Mouse (Mus musculus): ENCODE measurements around the gene Sp7.
A peak's percentile ranks its signal among the peaks of the same experiment; 100 is the strongest.

Gene Sp7

GRCm38 (mm10) chr15:102341580-102341979 is 25.4 kb downstream of the Sp7 start:
- DNase-seq: peak; percentile 77 to 79

- no peak for DNase-seq
These were observed 27.4 kb downstream of the Sp7 start for GRCm38 (mm10) chr15:102339612-102340011.

DNA sequence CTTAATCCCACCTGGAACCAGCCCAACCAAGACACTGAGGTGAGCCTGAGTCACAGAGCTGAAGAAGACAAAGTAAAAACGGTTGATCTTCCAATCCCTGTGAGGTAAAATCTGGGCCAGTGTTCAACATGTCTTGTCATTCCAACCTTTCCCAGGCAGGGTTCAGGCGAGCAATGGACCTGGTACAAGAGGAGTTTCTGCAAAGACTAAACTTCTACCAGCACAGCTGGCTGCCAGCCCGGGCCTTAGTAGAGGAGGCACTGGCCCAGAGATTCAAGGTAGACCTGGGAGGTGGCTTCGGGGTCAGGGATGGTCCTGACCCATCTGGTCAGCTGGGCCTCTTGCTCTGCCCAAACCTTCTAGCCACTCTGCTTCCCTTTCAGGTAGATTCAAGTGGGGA is 30.0 kb downstream of the Sp7 start:
- no peak for DNase-seq

GRCm38 (mm10) chr15:102335925-102336324 is 31.1 kb downstream of the Sp7 start:
- peak in 1 of 2 experiments; percentile 49 for DNase-seq

DNA sequence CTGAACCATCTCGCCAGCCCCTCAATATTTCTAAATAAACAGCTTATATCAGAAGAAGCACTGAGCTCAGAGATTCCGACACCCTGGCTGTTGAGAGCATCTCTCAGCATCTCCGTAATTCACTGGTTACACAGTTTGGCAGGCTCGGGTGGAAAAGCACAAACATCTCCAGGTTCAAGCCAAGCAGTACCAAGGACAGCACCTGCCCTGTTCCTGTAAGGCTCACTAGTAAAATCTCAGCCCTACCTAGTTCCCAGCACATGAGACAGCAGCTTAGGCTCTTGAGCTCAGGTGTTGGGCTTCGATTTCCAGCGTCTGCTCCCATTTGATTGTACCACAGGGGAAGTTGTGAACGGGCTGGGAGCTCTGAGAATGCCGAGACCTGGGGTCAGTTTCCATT is 31.7 kb downstream of the Sp7 start:
- no peak for DNase-seq

GRCm38 (mm10) chr15:102331610-102332015 is 35.4 kb downstream of the Sp7 start, which contains the start of gene Myg1:
Gene Myg1 (plus strand): TSS chr15:102331709.
- DNase-seq: peak; percentile 87 to 91

DNA sequence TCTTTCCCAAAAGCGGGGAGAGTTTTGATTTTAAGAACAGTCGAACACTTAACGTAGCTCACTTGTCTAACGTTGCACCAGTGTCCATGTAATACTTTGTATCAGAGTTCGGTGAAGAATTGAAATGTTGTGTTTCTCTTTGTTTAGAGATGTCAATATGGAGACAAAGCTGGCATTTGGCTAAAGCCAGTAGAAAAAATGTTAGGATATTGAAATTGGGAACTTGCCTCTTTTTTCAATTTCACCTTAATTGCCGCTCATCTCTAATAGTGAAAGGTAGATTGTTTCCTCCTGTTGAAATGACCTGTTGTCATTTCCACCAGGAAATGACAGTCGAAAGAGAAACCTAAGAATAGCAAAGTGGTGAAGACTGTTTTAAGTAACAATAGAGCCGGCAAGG is 40.1 kb downstream of the Sp7 start:
- no peak for DNase-seq

DNA sequence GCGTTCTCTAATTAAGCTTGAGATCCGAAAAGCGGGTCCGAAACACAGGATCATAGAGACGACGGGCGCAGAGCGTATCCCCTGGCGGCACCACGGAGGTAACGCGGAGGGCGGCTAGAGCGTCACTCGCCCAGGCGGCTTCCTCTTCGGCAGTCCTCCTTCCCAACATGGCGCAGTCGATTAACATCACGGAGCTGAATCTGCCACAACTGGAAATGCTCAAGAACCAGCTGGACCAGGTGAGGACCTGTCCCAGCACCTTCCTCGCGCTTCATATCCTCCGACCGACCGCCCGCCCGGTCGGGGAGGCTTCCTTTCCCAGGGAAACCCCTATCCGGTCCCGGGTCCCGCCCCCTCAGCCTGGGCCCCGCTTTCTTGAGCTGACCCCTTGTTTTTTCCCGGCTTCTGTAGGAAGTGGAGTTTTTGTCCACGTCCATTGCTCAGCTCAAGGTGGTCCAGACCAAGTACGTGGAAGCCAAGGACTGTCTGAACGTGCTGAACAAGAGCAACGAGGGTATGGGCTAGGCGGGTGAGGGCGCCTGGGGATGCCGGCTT is 40.9 kb downstream of the Sp7 start, which contains the start of gene Pfdn5:
TSS of gene Pfdn5 (plus strand) at position 95 of the 555 bp plus-strand sequence.
- peak; percentile 92 to 93 for DNase-seq

DNA sequence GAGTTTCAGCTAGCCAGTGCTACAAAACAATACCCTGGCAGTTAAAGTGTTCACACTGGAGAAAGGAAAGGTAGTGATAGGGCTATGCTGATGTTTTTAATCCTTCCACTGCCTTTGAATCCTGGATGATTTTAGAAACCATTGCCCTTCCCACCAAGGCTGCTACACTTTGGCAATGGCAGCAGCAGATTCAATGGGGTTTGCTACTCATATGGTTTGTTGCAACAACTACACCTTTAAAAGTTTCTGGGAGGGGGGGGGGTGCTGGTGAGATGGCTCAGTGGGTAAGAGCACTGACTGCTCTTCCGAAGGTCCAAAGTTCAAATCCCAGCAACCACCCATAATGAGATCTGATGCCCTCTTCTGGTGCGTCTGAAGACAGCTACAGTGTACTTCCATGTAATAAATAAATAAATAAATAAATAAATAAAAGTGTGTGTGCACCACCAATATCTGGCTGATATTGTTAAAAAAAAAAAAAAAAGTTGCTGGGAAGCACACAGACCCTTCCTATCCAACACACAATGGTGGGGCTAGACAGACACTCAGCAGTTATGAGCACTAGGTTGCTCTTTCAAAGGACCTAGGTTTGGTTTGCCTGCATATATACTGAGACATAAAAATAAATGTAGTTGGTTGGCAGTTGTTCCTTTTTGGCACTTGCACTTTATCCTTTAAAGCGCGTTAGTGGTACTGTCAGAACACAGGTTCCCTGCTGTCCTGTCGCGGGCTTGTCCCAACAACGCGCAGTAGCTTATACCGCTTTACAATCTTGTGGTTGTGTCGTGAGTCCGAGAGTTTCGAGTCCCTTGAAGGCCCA is 42.1 kb downstream of the Sp7 start:
- DNase-seq: peak; percentile 22 to 40

DNA sequence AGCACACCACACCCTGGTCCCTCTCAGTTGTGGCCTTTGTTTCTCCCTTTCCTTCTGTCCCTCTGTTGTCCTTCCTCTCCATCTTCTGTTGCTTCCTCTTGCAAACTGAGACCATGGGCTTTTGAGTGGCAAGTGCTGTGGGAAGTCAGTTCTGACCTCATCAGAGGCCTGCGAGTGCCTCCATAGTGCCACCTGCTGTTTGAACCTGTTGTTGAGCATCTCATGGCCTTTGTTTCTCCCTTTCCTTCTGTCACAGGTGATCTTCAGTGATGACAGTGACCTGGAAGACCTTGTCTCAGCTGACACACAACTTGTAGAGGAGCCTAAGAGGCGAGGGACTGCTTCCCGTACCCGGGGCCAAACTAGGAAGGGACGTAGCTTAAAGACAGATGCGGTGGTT is 50.7 kb downstream of the Sp7 start:
- DNase-seq: peak; percentile 71 to 78

DNA sequence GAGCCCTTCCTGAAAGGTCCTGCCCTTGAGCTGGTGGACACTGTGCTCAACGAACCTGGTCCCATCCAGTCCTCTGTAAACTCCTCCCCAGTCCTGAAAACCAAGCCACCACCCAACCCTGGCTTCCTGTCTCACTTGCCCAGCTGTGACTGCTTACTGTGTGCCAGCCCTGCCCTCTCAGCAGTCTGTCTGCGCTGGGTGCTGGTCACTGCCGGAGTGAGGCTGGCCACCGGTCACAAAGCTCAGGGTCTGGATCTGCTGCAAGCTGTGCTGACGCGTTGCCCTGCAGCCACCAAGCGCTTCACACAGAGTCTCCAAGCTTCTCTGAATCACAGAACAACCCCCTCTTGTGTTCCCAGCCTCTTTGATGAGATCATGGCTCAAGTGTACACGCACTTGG is 51.7 kb downstream of the Sp7 start:
- DNase-seq: no peak

- DNase-seq: no peak
These were observed 55.5 kb downstream of the Sp7 start for GRCm38 (mm10) chr15:102311489-102311888.

DNA sequence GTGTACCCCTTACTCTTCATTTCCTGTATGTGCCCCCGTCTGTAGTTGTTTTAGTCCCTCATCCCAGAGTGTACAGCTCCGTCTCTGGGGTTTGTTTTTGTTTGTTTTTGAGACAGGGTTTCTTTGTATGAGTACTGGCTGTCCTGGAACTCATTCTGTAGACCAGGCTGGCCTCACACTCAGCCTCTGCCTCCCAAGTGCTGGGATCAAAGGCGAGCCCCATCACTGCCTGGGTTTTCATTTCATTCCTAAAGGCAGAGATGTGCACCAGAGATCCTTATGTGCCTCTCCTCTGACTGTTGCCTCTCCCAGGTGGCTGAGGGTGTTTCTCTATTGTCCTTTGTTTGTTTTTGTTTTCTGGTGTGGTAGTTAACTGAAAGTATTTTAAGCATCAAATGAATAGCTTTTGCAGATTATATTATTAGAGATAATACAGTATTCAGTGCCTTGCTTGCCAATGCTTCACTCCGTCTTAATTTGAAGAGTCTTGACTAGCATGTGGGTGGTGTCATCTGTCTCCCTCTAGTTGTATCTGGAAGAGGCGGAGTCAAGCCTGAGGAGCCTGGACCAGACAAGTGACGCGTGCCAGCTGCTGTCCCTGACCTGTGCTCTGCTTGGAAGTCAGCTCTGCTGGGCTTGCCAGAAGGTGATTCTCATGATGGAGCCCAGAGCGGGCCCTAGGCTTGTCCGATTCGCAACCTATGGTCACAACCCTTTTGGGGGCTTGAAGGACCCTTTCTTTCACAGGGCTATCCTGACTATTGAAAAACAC is 56.7 kb downstream of the Sp7 start:
- DNase-seq: peak; percentile 87 to 88

DNA sequence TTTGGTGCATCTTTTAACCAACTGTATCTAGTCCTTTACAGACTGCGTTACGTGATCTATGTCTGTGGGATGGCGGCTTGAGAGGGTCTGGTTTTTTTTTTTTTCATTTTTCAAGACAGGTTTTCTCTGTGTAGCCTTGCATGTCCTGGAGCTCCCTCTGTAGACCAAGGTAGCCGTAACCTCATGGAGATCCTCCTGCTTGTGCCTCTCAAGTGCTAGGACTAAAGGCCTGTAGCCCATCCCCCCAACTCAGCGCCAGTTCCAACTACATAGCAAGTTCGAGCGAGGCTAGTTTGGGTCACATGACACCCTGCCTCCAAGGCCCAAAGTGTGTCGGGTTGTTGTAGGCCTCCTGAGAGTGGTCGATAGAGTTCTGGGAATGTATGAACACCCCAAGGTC is 58.3 kb downstream of the Sp7 start:
- no peak for DNase-seq
